Mouse (Mus musculus) embryonic stem cell, embryonic (primary cell): ENCODE measurements at regions not wholly inside any gene's neighbourhood (a gene's known extent, or its start where the extent isn't known, plus 50 kb on each side); places are given as distances from the start of the nearest gene placed in this dataset.

Source experiments
- CTCF ChIA-PET, 4 experiments: fragments of 300-600 bp in 2 of 4; fragments of 350-600 bp in 2 of 4; sonication (Branson Sonifier 250); formaldehyde crosslinking; loops; one replicate each; lab custom pipeline; 2022; ENCODE audit warnings: inconsistent platforms in 2 of 4; lab: Charles Lee
- POLR2A ChIA-PET, 4 experiments: fragments of 300-600 bp in 2 of 4; fragments of 350-600 bp in 2 of 4; sonication (Branson Sonifier 250); formaldehyde crosslinking; loops; one replicate each; lab custom pipeline; 2022; ENCODE audit warnings: antibody characterized with exemption in 4 of 4, inconsistent platforms in 1 of 4; lab: Charles Lee

DNA sequence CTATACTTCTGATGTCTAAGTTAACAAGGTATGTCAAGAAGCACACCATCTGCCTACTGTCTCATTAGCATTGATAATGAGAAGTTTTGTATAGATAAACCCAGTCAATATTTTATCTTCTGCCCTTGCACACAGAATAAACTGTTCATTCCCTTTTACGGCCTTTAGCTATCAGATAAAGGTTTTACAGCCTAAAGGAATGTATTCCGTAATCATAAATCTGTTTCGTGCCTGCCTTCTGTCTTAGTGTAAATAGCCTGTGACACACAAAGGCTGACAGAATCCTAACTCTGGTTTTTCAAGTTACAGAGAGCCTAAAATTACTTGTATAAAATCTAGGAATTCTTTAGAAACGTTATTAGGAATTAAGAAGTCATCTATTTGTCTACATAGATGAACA lies 97.6 kb upstream of the Kctd3 start:
- CTCF ChIA-PET, result no interaction called here
- POLR2A ChIA-PET, result interaction anchor here in 1 of 4 experiments (1.2 kb wide), 1 partner anchor 78 kb away, joined by 3 read pairs; no protein-coding TSS in a partner anchor

DNA sequence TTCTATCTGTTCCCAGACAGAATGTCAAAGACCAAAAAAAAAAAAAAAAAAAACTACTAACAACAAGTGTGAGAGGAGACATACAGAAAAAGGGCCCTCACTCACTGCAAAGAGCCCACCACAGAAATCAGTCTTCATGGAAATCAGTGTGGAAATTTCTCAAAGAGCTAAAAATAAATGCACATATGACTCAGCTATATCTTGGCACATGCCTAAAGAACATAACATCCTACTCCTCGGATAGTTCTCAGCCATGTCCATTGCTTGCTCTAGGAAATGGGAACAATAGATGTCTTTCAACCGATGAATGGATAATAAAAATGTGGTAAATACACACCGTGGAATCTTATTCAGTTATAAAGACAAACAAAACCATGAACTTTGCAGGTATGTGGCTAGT lies 95.1 kb upstream of the Kctd3 start:
- ChIA-PET CTCF (interaction anchor here in 1 of 4 experiments (0.7 kb wide), 1 partner anchor 22 kb away, joined by 3 read pairs; no protein-coding TSS in a partner anchor), POLR2A (interaction anchor here in 1 of 4 experiments (0.6 kb wide), 1 partner anchor 37 kb away, joined by 3 read pairs; no protein-coding TSS in a partner anchor)

DNA sequence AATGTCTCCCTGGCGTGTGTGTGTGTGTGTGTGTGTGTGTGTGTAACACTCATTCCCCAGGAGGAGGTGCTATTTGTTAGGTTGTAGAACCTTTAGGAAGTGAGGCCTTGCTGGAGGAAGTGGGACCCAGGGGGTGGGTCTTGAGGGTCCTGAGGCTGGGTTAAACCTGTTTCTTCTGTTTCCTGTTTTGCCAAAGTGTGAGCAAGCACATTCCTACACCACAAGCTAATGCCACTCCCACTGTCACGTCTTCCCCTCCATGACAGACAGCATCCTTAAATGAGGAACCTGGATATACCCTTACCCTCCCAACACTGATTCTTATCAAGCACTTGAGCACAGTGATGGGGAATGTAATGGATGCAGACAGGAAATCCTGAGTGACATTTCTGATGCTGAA lies 91.5 kb upstream of the Kctd3 start:
- CTCF ChIA-PET, result interaction anchor here in 1 of 4 experiments (0.7 kb wide), 2 partner anchors 93 to 407 kb away, joined by 3 read pairs; no protein-coding TSS in a partner anchor

DNA sequence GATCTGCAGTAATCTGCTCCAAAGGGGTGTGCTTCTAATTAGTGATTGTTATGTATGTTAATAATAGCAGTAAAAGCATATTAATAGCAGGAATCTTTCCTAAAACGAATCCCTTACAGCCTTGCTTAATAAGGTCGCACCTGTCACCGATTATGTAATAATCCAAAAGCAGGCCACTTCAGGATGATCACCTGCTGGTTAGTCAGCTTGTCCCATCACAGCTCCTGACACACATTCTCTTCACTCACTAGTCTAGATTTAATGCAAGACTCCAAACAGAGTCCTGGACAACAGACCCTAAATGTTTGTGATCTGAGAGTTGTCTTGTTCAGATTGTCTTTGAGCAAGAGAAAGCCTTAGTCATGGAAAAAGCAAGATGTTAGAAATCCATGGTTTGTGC lies 85.2 kb upstream of the Kctd3 start:
- CTCF ChIA-PET, result interaction anchor here in 2 of 4 experiments (0.6 kb wide), 2 partner anchors 187 to 608 kb away, joined by 3 read pairs; no protein-coding TSS in a partner anchor
- POLR2A ChIA-PET, result no interaction called here

More for the DNA sequence above, 91.5 kb upstream of the Kctd3 start:
- POLR2A ChIA-PET, result no interaction called here

DNA sequence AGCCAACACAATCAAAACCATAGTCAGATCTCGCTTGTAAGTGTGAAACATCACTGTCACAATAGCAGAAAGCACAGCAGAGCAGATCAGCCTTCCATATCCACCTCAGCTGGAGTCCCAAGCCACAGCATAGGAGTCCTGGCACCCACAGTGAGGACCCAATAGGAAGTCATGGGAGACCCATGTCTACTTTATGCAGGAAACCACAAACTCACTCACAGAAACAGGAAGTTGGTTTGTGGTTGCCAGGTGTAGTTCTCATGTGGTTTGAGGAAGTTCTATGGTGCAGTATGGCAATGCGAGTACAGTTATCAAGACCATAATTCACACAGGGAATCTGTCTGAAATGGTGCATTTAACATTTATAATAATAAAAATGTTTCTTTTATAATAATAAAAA lies 77.6 kb upstream of the Kctd3 start:
- POLR2A ChIA-PET, result no interaction called here
- CTCF ChIA-PET, result no interaction called here

DNA sequence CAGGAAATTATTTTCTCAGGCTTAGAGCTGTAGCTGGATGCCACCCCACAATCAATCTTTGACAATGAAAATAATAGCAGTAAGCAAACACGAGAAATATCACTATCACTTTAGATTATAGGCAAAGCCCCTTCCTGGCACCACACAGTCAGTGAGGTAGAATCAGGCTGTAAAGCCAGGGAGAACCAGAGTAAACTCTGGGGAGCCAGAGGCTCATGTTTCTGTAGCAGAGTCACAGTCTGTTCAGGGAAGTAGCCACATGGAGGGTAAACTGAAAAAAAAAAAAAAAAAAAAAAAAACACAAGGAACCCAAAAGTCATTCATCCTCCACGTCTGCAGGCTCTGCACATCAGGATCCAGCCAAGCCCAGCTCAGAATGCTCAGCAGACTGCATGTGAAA lies 73.6 kb upstream of the Kctd3 start:
- ChIA-PET CTCF (interaction anchor here (0.5 to 2.0 kb wide), 41 partner anchors 9 to 547 kb away, joined by 3 to 11 read pairs (median 3); no protein-coding TSS in a partner anchor), POLR2A (interaction anchor here (0.9 to 1.3 kb wide), 5 partner anchors 11 to 74 kb away, joined by 3 to 4 read pairs (median 3); partner anchors contain the start of gene Kctd3 (in 1 of the 4))

DNA sequence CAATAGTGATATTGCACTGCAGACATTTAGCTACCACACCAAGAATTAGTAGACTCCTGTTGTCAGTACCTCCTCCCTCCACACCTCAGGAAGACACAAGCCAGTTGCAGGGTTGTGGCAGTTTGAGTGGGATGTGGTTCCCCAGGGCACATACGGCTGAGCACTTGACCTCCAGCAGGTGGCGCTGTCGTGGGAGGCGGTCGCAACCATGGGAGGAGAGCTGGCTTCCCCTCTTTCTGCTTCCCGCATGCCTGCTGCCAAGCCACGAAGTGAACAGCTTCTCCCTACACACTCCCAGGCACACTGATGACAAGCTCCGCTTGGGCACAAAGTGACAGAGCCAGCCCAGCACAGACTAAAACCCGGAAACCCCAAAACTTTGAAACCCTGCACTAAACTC lies 73.2 kb upstream of the Kctd3 start:
- POLR2A ChIA-PET, result interaction anchor here (0.9 to 1.3 kb wide), 5 partner anchors 11 to 73 kb away, joined by 3 to 4 read pairs (median 3); partner anchors contain the start of gene Kctd3 (in 1 of the 4)

DNA sequence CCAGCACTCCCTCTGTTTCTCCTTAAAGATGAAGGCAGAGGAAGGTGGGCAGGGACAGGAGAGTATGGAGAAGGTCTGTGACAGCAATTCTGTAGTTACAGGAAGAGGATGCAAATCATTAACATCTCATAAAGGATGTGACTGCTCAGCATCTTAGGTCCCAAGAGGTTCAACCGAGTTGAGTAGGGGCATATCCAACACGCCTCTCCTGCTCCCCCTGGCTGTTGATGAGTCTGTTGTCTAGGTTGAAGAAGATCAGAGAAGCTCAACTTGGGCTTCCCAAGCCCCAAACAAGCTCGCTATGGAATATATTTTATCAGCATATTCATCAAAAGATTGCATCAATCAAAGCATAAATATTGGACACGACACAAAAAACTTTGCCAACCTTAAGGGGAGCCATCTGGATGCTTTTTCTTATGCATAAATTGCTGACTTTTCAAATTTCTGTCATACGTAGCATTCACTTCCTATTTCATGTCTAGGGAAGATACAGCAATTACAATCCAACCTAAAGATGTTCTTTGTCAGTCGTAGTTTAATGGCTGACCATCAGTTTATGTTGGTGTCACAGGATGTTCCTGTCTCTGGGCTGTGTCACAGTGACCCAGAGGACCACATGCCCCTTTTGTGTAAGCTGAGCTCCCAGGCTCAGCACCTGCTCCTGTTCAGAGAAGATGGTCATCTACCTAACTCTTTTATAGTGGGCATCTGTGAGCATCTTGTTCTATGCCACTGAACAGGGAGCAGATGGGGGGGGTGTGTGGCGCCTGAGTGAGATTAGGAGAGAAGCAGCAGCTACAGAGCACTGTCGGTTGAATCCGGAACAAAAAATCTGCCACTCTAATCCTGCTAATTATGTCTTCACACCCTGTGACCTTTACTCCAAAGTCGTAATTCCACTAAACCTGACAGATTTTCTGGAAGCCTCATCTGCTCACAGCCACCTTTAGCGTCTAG lies 72.1 kb upstream of the Kctd3 start:
- POLR2A ChIA-PET, result interaction anchor here in 2 of 4 experiments (1.2 to 1.3 kb wide), 2 partner anchors 10 to 38 kb away, joined by 3 read pairs; no protein-coding TSS in a partner anchor
- CTCF ChIA-PET, result interaction anchor here in 3 of 4 experiments (0.9 to 2.0 kb wide), 15 partner anchors 7 to 548 kb away, joined by 3 to 11 read pairs (median 5); no protein-coding TSS in a partner anchor

More for the DNA sequence above, 73.2 kb upstream of the Kctd3 start:
- CTCF ChIA-PET, result interaction anchor here (0.5 to 2.0 kb wide), 44 partner anchors 8 to 547 kb away, joined by 3 to 11 read pairs (median 3); no protein-coding TSS in a partner anchor

DNA sequence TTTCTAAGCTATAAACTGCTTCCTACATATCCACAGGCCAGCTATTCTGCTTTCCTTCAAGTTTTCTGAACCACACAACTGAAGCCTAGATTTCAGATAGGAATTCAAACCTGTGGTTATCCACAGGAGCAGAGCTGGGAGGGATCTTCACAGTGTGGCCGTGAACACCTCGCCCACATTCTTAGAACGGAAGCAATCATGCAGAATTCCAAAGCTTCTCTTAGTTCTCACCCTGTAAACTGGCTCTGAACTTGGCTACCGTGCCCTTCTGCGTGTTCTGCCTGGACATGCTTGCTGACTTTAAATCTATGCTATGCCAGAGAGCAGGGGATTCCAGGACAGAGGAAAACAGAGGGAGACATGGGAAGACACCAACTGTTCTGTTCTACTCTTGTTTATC lies 70.2 kb upstream of the Kctd3 start:
- CTCF ChIA-PET, result interaction anchor here in 1 of 4 experiments (0.6 kb wide), 1 partner anchor 1093 kb away, joined by 3 read pairs; no protein-coding TSS in a partner anchor
- POLR2A ChIA-PET, result interaction anchor here in 1 of 4 experiments (0.6 kb wide), 1 partner anchor 956 kb away, joined by 4 read pairs; no protein-coding TSS in a partner anchor

DNA sequence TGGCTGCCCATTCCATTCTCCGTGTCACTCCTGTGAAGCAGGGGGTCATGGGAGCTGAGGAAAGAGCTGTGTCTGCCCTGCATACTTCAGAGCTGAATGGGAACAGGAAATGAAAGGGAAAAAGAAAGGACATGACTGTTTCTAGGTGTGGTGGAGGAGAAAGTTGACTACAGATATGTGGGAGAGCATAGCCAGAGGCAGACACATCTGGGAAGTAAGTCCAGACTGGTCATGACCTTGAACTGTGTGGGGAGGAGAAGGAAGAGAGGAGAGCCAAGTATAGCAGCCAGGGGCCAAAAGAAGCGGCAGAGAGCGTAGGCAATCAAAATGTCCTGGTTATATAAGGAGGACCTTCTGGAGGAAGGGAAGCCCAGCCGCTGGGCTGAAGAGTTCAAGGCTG lies 68.6 kb upstream of the Kctd3 start:
- CTCF ChIA-PET, result no interaction called here
- POLR2A ChIA-PET, result no interaction called here

DNA sequence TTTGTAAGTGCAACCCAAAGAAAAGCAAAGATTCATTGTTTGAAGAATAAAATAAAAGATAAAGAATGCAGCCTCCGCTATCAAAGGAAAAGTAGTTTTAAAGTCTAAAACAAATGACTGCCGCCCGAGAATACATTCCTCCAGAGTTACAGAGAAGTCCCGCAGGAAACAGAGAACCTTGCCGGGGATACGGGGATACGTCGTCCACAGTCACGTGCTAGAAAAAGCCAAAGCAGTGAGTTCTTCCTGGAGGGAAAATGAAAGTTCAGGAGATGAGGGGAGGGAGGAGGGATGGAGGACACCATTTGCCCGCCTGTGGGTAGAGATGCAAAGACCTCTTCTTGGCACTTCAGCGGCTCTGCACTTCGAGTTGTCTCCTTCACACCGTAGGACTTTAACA lies 68.0 kb upstream of the Kctd3 start:
- ChIA-PET POLR2A (no interaction called here), CTCF (no interaction called here)

DNA sequence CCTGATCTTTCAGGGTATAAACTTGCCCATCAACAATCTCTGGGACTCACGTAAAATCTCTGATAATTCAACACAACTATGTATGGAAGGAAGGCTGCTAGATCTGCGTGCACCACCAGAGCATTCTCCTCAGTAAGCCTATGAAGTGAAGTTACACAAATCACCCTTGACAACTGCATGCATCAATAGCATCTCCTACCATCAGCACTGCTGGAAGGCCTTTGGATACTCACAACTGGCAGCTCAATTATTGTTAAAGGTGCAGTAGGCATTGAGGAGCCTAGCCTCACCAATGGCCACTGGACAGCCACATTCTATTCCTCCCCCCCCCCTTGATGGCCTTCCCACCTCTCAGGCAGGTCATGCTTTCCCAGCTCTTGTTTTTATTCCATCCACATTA lies 64.9 kb upstream of the Kctd3 start:
- ChIA-PET POLR2A (interaction anchor here in 1 of 4 experiments (1.0 kb wide), 1 partner anchor 107 kb away, joined by 3 read pairs; no protein-coding TSS in a partner anchor), CTCF (interaction anchor here in 2 of 4 experiments (0.6 to 1.6 kb wide), 4 partner anchors 8 to 1898 kb away, joined by 3 to 8 read pairs (median 4); no protein-coding TSS in a partner anchor)

DNA sequence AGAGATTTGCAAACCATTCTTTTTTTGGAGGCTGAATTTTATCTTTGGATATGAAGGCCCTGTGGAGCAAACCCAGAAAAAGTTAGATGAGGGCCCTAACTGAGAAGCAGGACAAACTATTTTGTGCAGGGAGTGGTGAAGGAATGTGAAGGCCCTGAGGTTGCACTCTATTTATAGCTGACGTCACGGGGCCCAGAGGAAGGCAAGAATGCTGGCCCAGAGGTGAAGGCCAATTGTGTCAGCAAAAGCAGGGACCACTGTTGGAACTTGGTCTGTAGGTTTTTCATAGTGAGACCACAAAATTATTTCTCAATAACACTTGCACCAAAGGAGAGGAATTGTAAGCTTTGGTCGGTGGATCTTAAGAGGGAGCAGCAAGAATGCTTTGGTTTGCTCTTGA lies 60.6 kb upstream of the Kctd3 start:
- POLR2A ChIA-PET, result no interaction called here
- CTCF ChIA-PET, result no interaction called here

DNA sequence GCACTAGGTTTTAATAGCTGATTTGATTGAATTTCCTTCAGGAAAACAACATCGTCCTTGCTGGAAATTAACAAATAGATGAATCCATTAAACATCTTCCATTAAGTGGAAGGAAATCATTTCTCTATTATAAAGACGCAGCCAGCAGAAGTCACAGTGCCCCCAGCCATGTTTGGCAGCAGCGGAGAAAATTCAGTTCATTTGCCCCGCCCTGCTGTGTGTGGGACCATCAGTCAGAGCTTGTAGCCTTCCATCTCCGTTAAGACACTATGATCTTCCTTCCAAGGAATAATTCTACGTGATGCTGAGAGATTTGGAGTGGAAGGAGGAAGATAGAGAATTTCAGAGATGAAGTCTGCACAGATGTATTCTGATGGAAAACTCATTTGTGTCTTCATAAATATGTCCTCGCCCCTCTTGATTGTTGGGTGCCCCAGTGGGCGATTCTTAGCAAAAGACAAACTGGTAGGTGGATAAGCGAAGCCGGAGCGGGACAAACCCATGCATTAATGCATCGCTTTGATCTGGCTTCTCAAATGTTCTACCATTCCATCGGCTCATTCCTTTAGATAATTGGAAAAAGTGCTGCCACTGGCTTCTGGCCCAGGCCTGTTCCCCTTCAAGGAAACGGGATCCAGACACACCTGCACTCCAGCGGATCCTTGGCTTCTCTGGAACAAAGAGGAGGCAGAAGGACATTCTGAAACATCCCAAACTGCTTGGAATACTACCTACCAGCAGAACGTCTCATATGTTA lies 59.7 kb upstream of the Kctd3 start:
- ChIA-PET CTCF (interaction anchor here in 1 of 4 experiments (0.6 kb wide), 1 partner anchor 119 kb away, joined by 4 read pairs; no protein-coding TSS in a partner anchor), POLR2A (no interaction called here)

DNA sequence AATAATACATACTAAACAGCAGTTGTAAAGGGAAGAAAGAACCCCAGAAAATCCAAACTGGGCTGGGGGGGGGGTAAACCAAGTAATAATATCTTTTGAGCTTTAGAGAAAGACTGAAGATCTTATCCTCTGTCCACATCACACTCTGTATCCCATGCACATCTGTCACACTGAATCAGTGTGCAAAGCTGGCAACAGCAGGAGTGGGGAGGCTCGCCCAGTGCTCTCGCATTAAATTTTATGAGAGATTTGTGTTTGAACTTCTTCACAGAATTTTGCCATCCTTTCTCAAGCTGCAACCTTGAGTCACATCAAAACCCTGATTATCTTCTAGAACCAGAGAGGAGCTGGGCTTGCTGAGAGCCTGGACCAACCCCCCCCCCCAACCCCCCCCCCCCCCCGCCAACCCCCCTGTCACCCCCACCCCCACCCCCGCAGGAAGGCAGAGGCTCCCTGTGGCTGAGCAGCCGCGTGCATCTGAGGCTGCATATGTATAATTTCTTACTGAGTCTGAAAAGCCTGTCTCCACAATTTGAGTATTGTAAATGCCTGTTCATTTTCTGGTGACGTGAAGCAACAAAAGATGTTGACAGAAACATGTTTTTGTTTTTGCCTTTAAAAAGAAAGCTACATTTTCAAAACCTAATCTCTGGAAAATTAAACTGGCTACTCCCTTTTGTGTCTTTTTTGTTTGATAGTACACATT lies 59.0 kb upstream of the Kctd3 start:
- ChIA-PET POLR2A (no interaction called here), CTCF (interaction anchor here in 2 of 4 experiments (0.6 to 1.2 kb wide), 2 partner anchors 14 to 119 kb away, joined by 4 read pairs; no protein-coding TSS in a partner anchor)

DNA sequence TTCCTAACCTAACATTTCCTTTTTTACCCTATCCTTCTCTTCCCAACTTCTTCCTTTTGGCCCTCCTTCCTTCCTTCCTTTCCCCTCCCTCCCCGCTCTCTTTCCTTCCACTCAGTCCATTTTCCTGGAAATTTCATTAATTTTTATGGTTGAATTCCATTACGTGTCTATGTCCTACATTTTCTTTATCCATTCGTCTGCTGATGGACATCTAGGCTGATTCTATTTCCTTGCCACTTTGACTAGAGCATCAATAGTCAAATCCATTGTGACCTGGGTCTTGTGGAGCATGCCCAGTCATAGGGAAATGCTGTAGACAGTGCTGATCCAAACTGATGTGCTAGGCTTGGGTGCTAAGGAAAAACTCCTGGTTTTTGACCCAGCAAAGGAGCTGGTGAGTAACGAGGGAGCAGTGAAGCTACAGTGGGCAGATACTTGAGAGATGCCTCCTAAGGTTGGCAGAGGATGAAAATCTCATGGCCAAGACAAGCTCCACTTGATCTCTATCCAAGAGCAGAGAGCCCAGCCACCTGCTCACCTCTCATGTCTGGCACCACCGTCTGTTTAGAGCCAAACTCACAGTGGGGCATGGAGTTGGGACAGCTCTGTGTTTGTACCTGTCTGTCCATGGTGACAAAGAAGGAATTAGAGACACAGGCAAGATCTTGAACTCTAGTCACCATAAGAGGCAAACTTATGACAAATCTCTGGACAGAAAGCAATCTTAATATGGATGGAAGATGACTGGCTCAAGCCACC lies 57.7 kb upstream of the Kctd3 start:
- ChIA-PET CTCF (interaction anchor here in 1 of 4 experiments (1.2 kb wide), 1 partner anchor 15 kb away, joined by 4 read pairs; no protein-coding TSS in a partner anchor), POLR2A (no interaction called here)

DNA sequence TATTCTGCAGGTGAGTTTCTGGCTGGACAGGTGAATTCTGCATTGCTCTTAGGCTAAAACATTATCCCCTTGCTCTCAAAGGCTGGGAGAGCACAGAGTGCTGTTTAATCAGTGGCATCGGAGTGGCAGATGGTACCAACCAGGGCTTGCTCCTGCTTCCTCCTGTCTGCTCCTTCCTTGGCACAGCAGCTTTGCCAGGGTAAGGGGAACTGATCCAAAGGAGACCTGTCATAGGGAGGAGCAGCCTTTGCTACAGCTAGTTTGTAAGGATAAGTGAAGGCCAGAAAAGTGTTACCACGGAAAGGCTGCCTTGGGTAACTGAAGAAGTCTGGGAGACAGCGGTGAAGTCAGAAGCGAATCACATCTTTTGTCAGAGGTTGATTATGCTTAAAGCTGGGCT lies 57.0 kb upstream of the Kctd3 start:
- POLR2A ChIA-PET, result interaction anchor here in 1 of 4 experiments (1.0 to 1.2 kb wide), 2 partner anchors 8 to 97 kb away, joined by 3 read pairs; no protein-coding TSS in a partner anchor
- CTCF ChIA-PET, result no interaction called here
